In genomic region chr11:23771507-23772097, GRCm38 (mm10) we compare ENCODE assay signal across 8 mouse cellular contexts. TPM values are rescaled to one million over a fixed set of nuclear protein-coding genes. Genes with fewer than 3 reads are reported as not detected.
DNase-seq lines count a peak whose midpoint lies in the region; ATAC-seq and TF ChIP-seq lines count a peak whose summit lies in the region.

No protein-coding gene starts in this region.

- H3K9me3 ChIP-seq in hindbrain, embryonic 13.5 days = no peaks in the 10 kb centered on the region
- no peaks in the 10 kb centered on the region for H3K9me3 ChIP-seq in midbrain, embryonic 12.5 days

- peak overlapping the region; percentile 80 for H3K9ac ChIP-seq in hindbrain, embryonic 13.5 days
- peak overlapping the region; percentile 69 for H3K9ac ChIP-seq in midbrain, embryonic 12.5 days (replicated peaks)

- no peak for DNase-seq in lung, adult 2 months
- no peak for DNase-seq in lung, postnatal 25 days (ENCODE audit: low spot score)
- DNase-seq in c-Kit-positive CD71-positive TER-119-positive erythroid progenitor cells, embryonic 14.5 days (ENCODE audit: low spot score) = no peak
- no peak for DNase-seq in cerebellum, postnatal 14 days
- DNase-seq in thymus, postnatal 10 days (ENCODE audit: low spot score in 2 of 2) = no peak

- H3K4me2 ChIP-seq in hindbrain, embryonic 13.5 days = peak overlapping the region; percentile 77
- peak overlapping the region; percentile 78 for H3K4me2 ChIP-seq in midbrain, embryonic 12.5 days (replicated peaks)

- no peak for TF ChIP-seq POLR2A in lung, adult 2 months (IDR thresholded peaks at IDR 0.05; ENCODE audit: borderline replicate concordance, extremely low read depth, low read depth, low read length)
- no peak for TF ChIP-seq POLR2A in cortical plate, adult 2 months (IDR thresholded peaks at IDR 0.05; ENCODE audit: extremely low read depth, insufficient read depth, low read length)

- no peak for TF ChIP-seq CTCF in lung, adult 2 months (IDR thresholded peaks at IDR 0.05; ENCODE audit: insufficient read depth, low read length)
- TF ChIP-seq CTCF in cortical plate, adult 2 months (IDR thresholded peaks at IDR 0.05; ENCODE audit: extremely low read depth, insufficient read depth, low read length) = no peak

- peak overlapping the region; percentile 92 for H3K4me3 ChIP-seq in lung, adult 2 months (replicated peaks; ENCODE audit: extremely low read depth, low read depth, low read length)
- H3K4me3 ChIP-seq in cortical plate, adult 2 months (ENCODE audit: insufficient read depth, low read length) = peak overlapping the region; percentile 99
- peak overlapping the region; percentile 76 for H3K4me3 ChIP-seq in hindbrain, embryonic 13.5 days
- peak overlapping the region; percentile 59 for H3K4me3 ChIP-seq in midbrain, embryonic 12.5 days

- no peak; the same call in 1 of the 2 replicates for ATAC-seq in hindbrain, embryonic 13.5 days (ENCODE audit: low FRiP score)
- ATAC-seq in midbrain, embryonic 12.5 days (ENCODE audit: low FRiP score, low read depth) = no peak

- WGBS in lung, adult 2 months = 11% methylated on average over 21 of the region's 21 CpGs
- 6% methylated on average over 21 of the region's 21 CpGs for WGBS in hindbrain, embryonic 13.5 days
- 6% methylated on average over 21 of the region's 21 CpGs for WGBS in midbrain, embryonic 12.5 days

- H3K27ac ChIP-seq in cortical plate, adult 2 months (ENCODE audit: insufficient read depth, low read length) = peak overlapping the region; percentile 94; the same call in 1 of the 2 replicates
- peak overlapping the region; percentile 91 for H3K27ac ChIP-seq in hindbrain, embryonic 13.5 days
- peak overlapping the region; percentile 90 for H3K27ac ChIP-seq in midbrain, embryonic 12.5 days (replicated peaks)

- peaks cover 18% of the 10 kb centered on the region for H3K27me3 ChIP-seq in hindbrain, embryonic 13.5 days
- peaks cover 6% of the 10 kb centered on the region for H3K27me3 ChIP-seq in midbrain, embryonic 12.5 days

- no peaks in the 10 kb centered on the region; the same call in 1 of the 2 replicates for H3K4me1 ChIP-seq in lung, adult 2 months (ENCODE audit: control insufficient read depth, insufficient read depth, low read length)
- H3K4me1 ChIP-seq in cortical plate, adult 2 months (ENCODE audit: control insufficient read depth, insufficient read depth, low read length) = no peaks in the 10 kb centered on the region; the same call in 1 of the 2 replicates
- peaks cover 13% of the 10 kb centered on the region for H3K4me1 ChIP-seq in hindbrain, embryonic 13.5 days (replicated peaks)
- H3K4me1 ChIP-seq in midbrain, embryonic 12.5 days = peaks cover 6% of the 10 kb centered on the region

- no peaks in the 10 kb centered on the region for H3K36me3 ChIP-seq in hindbrain, embryonic 13.5 days
- no peaks in the 10 kb centered on the region for H3K36me3 ChIP-seq in midbrain, embryonic 12.5 days

RNA-seq across cellular contexts. Expression of gene Rel, which starts 0.8 kb away (rescaled TPM):
- 2.5 and 4.1 TPM in 2 replicates for polyA plus RNA-seq in lung, adult 2 months (2012; rRNA removed)
- 2.0 and 2.2 TPM in 2 replicates for polyA plus RNA-seq in cortical plate, adult 2 months (2012; rRNA removed)
- polyA plus RNA-seq in hindbrain, embryonic 13.5 days (2015; fragmentation: Nextera tagmentation; extraction: Ambion mirVana) = 0.43 and 0.54 TPM in 2 replicates
- 0.50 and 0.52 TPM in 2 replicates for polyA plus RNA-seq in midbrain, embryonic 12.5 days (2016; fragmentation: Nextera tagmentation; extraction: Ambion mirVana)
